27 mouse cellular contexts compared by ENCODE assay signal in the genomic region with DNA sequence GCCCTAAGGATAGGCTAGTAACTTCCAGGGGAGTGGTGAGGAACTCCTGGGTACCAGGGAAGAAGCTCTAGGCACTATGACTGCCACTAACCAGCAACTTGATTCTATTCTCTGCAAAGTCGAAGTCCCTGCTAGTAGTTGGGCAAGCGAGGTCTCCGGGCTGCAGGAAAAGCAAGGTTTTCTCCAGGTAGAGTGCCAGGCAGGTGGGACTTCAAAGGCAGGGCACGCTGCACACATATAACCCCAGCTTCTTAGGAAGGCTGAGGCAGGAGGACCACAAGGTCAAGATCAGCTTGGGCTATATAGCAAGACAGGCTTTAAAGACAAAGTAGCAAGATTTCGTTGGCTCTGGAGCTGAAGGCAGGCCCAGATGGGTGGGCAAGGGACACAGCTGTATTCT. TPM values are rescaled to one million over a fixed set of nuclear protein-coding genes. Genes with fewer than 3 reads are reported as not detected.
DNase-seq lines count a peak whose midpoint lies in the region; ATAC-seq and TF ChIP-seq lines count a peak whose summit lies in the region.
"Had no signal": no experiment of that assay in that cellular context is flagged by ENCODE, and none has a peak within 500 bp of the region (broad histone marks: within the 10 kb centered on the region; RNA-seq: fewer than 3 reads in every experiment).

No protein-coding gene starts in this region.

- peaks cover 95% of the 10 kb centered on the region for H3K36me3 ChIP-seq in intestine, postnatal 0 days (ENCODE audit: control insufficient read depth, insufficient read depth)
- H3K36me3 ChIP-seq in intestine, embryonic 16.5 days (ENCODE audit: control insufficient read depth, insufficient read depth, low read length), result peaks cover 81% of the 10 kb centered on the region

- H3K4me1 ChIP-seq in intestine, postnatal 0 days (replicated peaks; ENCODE audit: control insufficient read depth, insufficient read depth, low read length), result peaks cover 8% of the 10 kb centered on the region
- 0 out of 2 replicates have a peak, but pooled peaks cover 10% of the 10 kb centered on the region for H3K4me1 ChIP-seq in intestine, embryonic 16.5 days (ENCODE audit: control insufficient read depth, insufficient read depth, low read length)
- H3K4me1 ChIP-seq: embryonic facial prominence, embryonic 13.5 days; forebrain, embryonic 10.5 days; forebrain, embryonic 12.5 days had no signal

- no peak overlapping the region for H3K4me3 ChIP-seq in intestine, postnatal 0 days (ENCODE audit: low read depth, low read length)
- no peak overlapping the region for H3K4me3 ChIP-seq in intestine, embryonic 16.5 days (ENCODE audit: low read length)
- H3K4me3 ChIP-seq: embryonic facial prominence, embryonic 13.5 days; embryonic facial prominence, embryonic 15.5 days; erythroblast, embryonic 14.5 days; forebrain, embryonic 10.5 days; forebrain, embryonic 12.5 days had no signal

- peak; percentile 21 for DNase-seq in adrenal gland, adult 2 months
- no peak for DNase-seq in adrenal gland, postnatal 25 days
- DNase-seq in thymus, postnatal 4 days, result peak; percentile 18
- DNase-seq in thymus, postnatal 36 days, result no peak
- DNase-seq: cerebellum, adult 11 months; cerebellum, adult 18-20 months; cerebellum, adult 8-10 months; cerebellum, adult 9-11 months; cerebellum, postnatal 14 days; cerebellum, postnatal 36 days; embryo, embryonic 11 days had no signal

- ATAC-seq in intestine, postnatal 0 days, result no peak
- ATAC-seq in intestine, embryonic 16.5 days, result no peak
- ATAC-seq: forebrain, embryonic 14.5 days; forebrain, embryonic 16.5 days had no signal

- no peak overlapping the region for H3K4me2 ChIP-seq in intestine, postnatal 0 days (replicated peaks; ENCODE audit: low read depth)
- no peak overlapping the region for H3K4me2 ChIP-seq in intestine, embryonic 16.5 days (ENCODE audit: low read depth, low read length)
- H3K4me2 ChIP-seq: embryonic facial prominence, embryonic 13.5 days; embryonic facial prominence, embryonic 15.5 days; forebrain, embryonic 12.5 days had no signal

- WGBS in intestine, postnatal 0 days, result 92% methylated on average over 5 of the region's 5 CpGs
- WGBS in intestine, embryonic 16.5 days, result 91% methylated on average over 5 of the region's 5 CpGs

- H3K9ac ChIP-seq in intestine, postnatal 0 days (ENCODE audit: low read depth, low read length), result no peak overlapping the region
- no peak overlapping the region for H3K9ac ChIP-seq in intestine, embryonic 16.5 days (ENCODE audit: low read depth, low read length)
- H3K9ac ChIP-seq: embryonic facial prominence, embryonic 13.5 days; embryonic facial prominence, embryonic 15.5 days; forebrain, embryonic 12.5 days had no signal

- peak overlapping the region; percentile 5; the same call in 1 of the 2 replicates for H3K27ac ChIP-seq in intestine, postnatal 0 days (ENCODE audit: low read depth, low read length)
- H3K27ac ChIP-seq in intestine, embryonic 16.5 days (ENCODE audit: low read length), result no peak overlapping the region
- H3K27ac ChIP-seq: embryonic facial prominence, embryonic 13.5 days; embryonic facial prominence, embryonic 15.5 days; forebrain, embryonic 10.5 days; forebrain, embryonic 12.5 days had no signal

- no peaks in the 10 kb centered on the region for H3K9me3 ChIP-seq in intestine, postnatal 0 days (ENCODE audit: control insufficient read depth)
- H3K9me3 ChIP-seq in intestine, embryonic 16.5 days (ENCODE audit: control insufficient read depth, low read length), result no peaks in the 10 kb centered on the region
- H3K9me3 ChIP-seq: embryonic facial prominence, embryonic 15.5 days had no signal

- H3K27me3 ChIP-seq in intestine, postnatal 0 days (replicated peaks; ENCODE audit: control insufficient read depth, insufficient read depth, low read length), result no peaks in the 10 kb centered on the region
- no peaks in the 10 kb centered on the region for H3K27me3 ChIP-seq in intestine, embryonic 16.5 days (replicated peaks; ENCODE audit: control insufficient read depth, insufficient read depth, low read length)
- H3K27me3 ChIP-seq: embryonic facial prominence, embryonic 13.5 days; embryonic facial prominence, embryonic 15.5 days; forebrain, embryonic 12.5 days had no signal

- no peak for TF ChIP-seq CTCF in intestine, postnatal 0 days (IDR thresholded peaks at IDR 0.05; ENCODE audit: low read depth)

RNA-seq across cellular contexts. Expression of gene Hjurp, which starts 13.7 kb away (rescaled TPM):
- total RNA-seq in adrenal gland, adult 2 months (2021), result 10 to 100 TPM; 24.7 to 25.5 TPM
- polyA plus RNA-seq in adrenal gland, adult 2 months (2012; rRNA removed), result 13.6 and 17.5 TPM in 2 replicates
- 58.4 and 64.0 TPM in 2 replicates for total RNA-seq in adrenal gland, postnatal 25 days (2021)
- 29.1 and 30.8 TPM in 2 replicates for polyA plus RNA-seq in intestine, postnatal 0 days (2015; fragmentation: Nextera tagmentation; extraction: Ambion mirVana)
- polyA plus RNA-seq in intestine, embryonic 16.5 days (2015; fragmentation: Nextera tagmentation; extraction: Ambion mirVana), result 135 and 141 TPM in 2 replicates

RNA-seq across cellular contexts. Expression of gene Trpm8, which starts 13.7 kb away (rescaled TPM):
- not detected for total RNA-seq in adrenal gland, adult 2 months (2021)
- polyA plus RNA-seq in adrenal gland, adult 2 months (2012; rRNA removed), result not detected in 2 replicates
- total RNA-seq in adrenal gland, postnatal 25 days (2021), result not detected in 2 replicates
- not detected in 2 replicates for polyA plus RNA-seq in intestine, postnatal 0 days (2015; fragmentation: Nextera tagmentation; extraction: Ambion mirVana)
- polyA plus RNA-seq in intestine, embryonic 16.5 days (2015; fragmentation: Nextera tagmentation; extraction: Ambion mirVana), result not detected in 2 replicates
- total RNA-seq: adrenal gland, adult 18-20 months; adrenal gland, postnatal 14 days; common myeloid progenitor, adult 5-6 weeks; MEL had no signal
- polyA plus RNA-seq: embryonic facial prominence, embryonic 11.5 days; embryonic facial prominence, embryonic 13.5 days; erythroblast, embryonic 14.5 days; forebrain, embryonic 10.5 days; forebrain, embryonic 12.5 days; forebrain, embryonic 14.5 days had no signal

RNA-seq across cellular contexts. Expression of gene Mroh2a, which starts 37.0 kb away (rescaled TPM):
- under 1 TPM in 1 of 2 experiments, not detected in 1; 0.10 TPM for total RNA-seq in adrenal gland, adult 2 months (2021)
- 0.03 and 0.17 TPM in 2 replicates for polyA plus RNA-seq in adrenal gland, adult 2 months (2012; rRNA removed)
- total RNA-seq in adrenal gland, postnatal 25 days (2021), result 0.33 TPM in 1 of 2 replicates, not detected in the other
- polyA plus RNA-seq in intestine, postnatal 0 days (2015; fragmentation: Nextera tagmentation; extraction: Ambion mirVana), result 0.29 and 0.94 TPM in 2 replicates
- polyA plus RNA-seq in intestine, embryonic 16.5 days (2015; fragmentation: Nextera tagmentation; extraction: Ambion mirVana), result 0.76 and 0.88 TPM in 2 replicates
- polyA plus RNA-seq: erythroblast, embryonic 14.5 days had no signal

RNA-seq across cellular contexts. Expression of gene Ugt1a1, which starts 52.0 kb away (rescaled TPM):
- total RNA-seq in adrenal gland, adult 2 months (2021), result 10 to 100 TPM in 1 of 2 experiments, not detected in 1; 53.5 TPM
- polyA plus RNA-seq in adrenal gland, adult 2 months (2012; rRNA removed), result 4.0 and 9.7 TPM in 2 replicates
- total RNA-seq in adrenal gland, postnatal 25 days (2021), result 27.4 and 28.3 TPM in 2 replicates
- 80.7 and 84.0 TPM in 2 replicates for polyA plus RNA-seq in intestine, postnatal 0 days (2015; fragmentation: Nextera tagmentation; extraction: Ambion mirVana)
- polyA plus RNA-seq in intestine, embryonic 16.5 days (2015; fragmentation: Nextera tagmentation; extraction: Ambion mirVana), result 55.9 and 79.1 TPM in 2 replicates
- total RNA-seq: common myeloid progenitor, adult 5-6 weeks; ES-E14; MEL had no signal
- polyA plus RNA-seq: C2C12; embryonic facial prominence, embryonic 11.5 days; embryonic facial prominence, embryonic 13.5 days; erythroblast, embryonic 14.5 days; forebrain, embryonic 12.5 days; forebrain, embryonic 14.5 days; forebrain, embryonic 16.5 days had no signal

RNA-seq across cellular contexts. Expression of gene Dnajb3, which starts 58.2 kb away (rescaled TPM):
- total RNA-seq in adrenal gland, adult 2 months (2021), result 1 to 10 TPM; 1.8 to 3.7 TPM
- 3.1 and 3.9 TPM in 2 replicates for polyA plus RNA-seq in adrenal gland, adult 2 months (2012; rRNA removed)
- 3.4 and 5.9 TPM in 2 replicates for total RNA-seq in adrenal gland, postnatal 25 days (2021)
- 11.5 and 13.7 TPM in 2 replicates for polyA plus RNA-seq in intestine, postnatal 0 days (2015; fragmentation: Nextera tagmentation; extraction: Ambion mirVana)
- 5.7 and 8.0 TPM in 2 replicates for polyA plus RNA-seq in intestine, embryonic 16.5 days (2015; fragmentation: Nextera tagmentation; extraction: Ambion mirVana)
- total RNA-seq: MEL had no signal
- polyA plus RNA-seq: C2C12 had no signal

Comparison
In these comparisons a context has a peak if more than half of its experiments do, and no peak if none do; other contexts are left out.
1. DNase-seq: peak in adrenal gland, adult 2 months (single experiment) and thymus, postnatal 4 days (single experiment); none in adrenal gland, postnatal 25 days (single experiment) and thymus, postnatal 36 days (0 of 2).